8 mouse cellular contexts compared by ENCODE assay signal in genomic region chr5:33935700-33936111, GRCm38 (mm10). TPM values are rescaled to one million over a fixed set of nuclear protein-coding genes. Genes with fewer than 3 reads are reported as not detected.
DNase-seq lines count a peak whose midpoint lies in the region; ATAC-seq and TF ChIP-seq lines count a peak whose summit lies in the region.

No protein-coding gene starts in this region.

- peak overlapping the region; percentile 95 for H3K9ac ChIP-seq in lung, embryonic 16.5 days (ENCODE audit: low read length)

- intact Hi-C loops in left cerebral cortex, adult 2 months (cut with DNase I): loop anchor here (1.0 to 5.0 kb wide), 4 partner anchors 47 to 153 kb away; partner anchors contain the start of genes Gm1673 and Letm1
- intact Hi-C loops in left cerebral cortex, postnatal 4 days (cut with DNase I): no loop called here

- WGBS in hindbrain, embryonic 10.5 days: under 1% methylated on average over 39 of the region's 39 CpGs
- under 1% methylated on average over 39 of the region's 39 CpGs for WGBS in lung, embryonic 16.5 days

- H3K4me1 ChIP-seq in cortical plate, adult 2 months (ENCODE audit: control insufficient read depth, insufficient read depth, low read length): no peaks in the 10 kb centered on the region; the same call in 1 of the 2 replicates
- H3K4me1 ChIP-seq in hindbrain, embryonic 10.5 days (replicated peaks): peaks cover 30% of the 10 kb centered on the region
- H3K4me1 ChIP-seq in lung, embryonic 16.5 days (replicated peaks; ENCODE audit: control insufficient read depth, insufficient read depth, low read length): peaks cover 17% of the 10 kb centered on the region

- TF ChIP-seq CTCF in left cerebral cortex, adult 2 months (IDR thresholded peaks at IDR 0.05): no peak; the same call in 1 of the 2 replicates
- TF ChIP-seq CTCF in cortical plate, adult 2 months (IDR thresholded peaks at IDR 0.05; ENCODE audit: extremely low read depth, insufficient read depth, low read length): no peak

- H3K4me3 ChIP-seq in left cerebral cortex, adult 2 months: peak overlapping the region; percentile 88
- peak overlapping the region; percentile 61 for H3K4me3 ChIP-seq in cortical plate, adult 2 months (ENCODE audit: insufficient read depth, low read length)
- H3K4me3 ChIP-seq in hindbrain, embryonic 10.5 days: peak overlapping the region; percentile 93
- H3K4me3 ChIP-seq in lung, embryonic 16.5 days (ENCODE audit: low read length): peak overlapping the region; percentile 93

- peaks cover 55% of the 10 kb centered on the region for H3K36me3 ChIP-seq in hindbrain, embryonic 10.5 days
- no peaks in the 10 kb centered on the region for H3K36me3 ChIP-seq in lung, embryonic 16.5 days (ENCODE audit: control insufficient read depth, insufficient read depth, low read length)

- peak overlapping the region; percentile 57 for H3K4me2 ChIP-seq in lung, embryonic 16.5 days (ENCODE audit: low read depth, low read length)

- peak overlapping the region; percentile 92 for H3K27ac ChIP-seq in left cerebral cortex, adult 2 months
- H3K27ac ChIP-seq in cortical plate, adult 2 months (ENCODE audit: insufficient read depth, low read length): peak overlapping the region; percentile 74
- peak overlapping the region; percentile 97 for H3K27ac ChIP-seq in hindbrain, embryonic 10.5 days
- peak overlapping the region; percentile 91 for H3K27ac ChIP-seq in lung, embryonic 16.5 days (ENCODE audit: low read length)

- TF ChIP-seq POLR2A in cortical plate, adult 2 months (IDR thresholded peaks at IDR 0.05; ENCODE audit: extremely low read depth, insufficient read depth, low read length): no peak

- peaks cover 21% of the 10 kb centered on the region for H3K9me3 ChIP-seq in hindbrain, embryonic 10.5 days
- H3K9me3 ChIP-seq in lung, embryonic 16.5 days (ENCODE audit: control insufficient read depth, low read length): peaks cover 4% of the 10 kb centered on the region; the same call in 1 of the 2 replicates

- no peak for DNase-seq in left cerebral cortex, adult 2 months (ENCODE audit: extremely low spot score in 1 of 2, low spot score in 2 of 2)
- no peak for DNase-seq in left cerebral cortex, postnatal 4 days
- no peak for DNase-seq in hindbrain, embryonic 10.5 days (ENCODE audit: low spot score)
- no peak for DNase-seq in urinary bladder, postnatal 25 days (ENCODE audit: low spot score)
- no peak for DNase-seq in cerebellum, adult 9-10 months
- no peak for DNase-seq in layer of hippocampus, postnatal 10 days (ENCODE audit: low spot score in 2 of 2)

- ATAC-seq in lung, embryonic 16.5 days (ENCODE audit: low read depth): peak; percentile 56

- H3K27me3 ChIP-seq in hindbrain, embryonic 10.5 days (ENCODE audit: insufficient read depth, poor library complexity, severe bottlenecking): no peaks in the 10 kb centered on the region
- H3K27me3 ChIP-seq in lung, embryonic 16.5 days (ENCODE audit: control insufficient read depth, insufficient read depth, low read depth, low read length): no peaks in the 10 kb centered on the region

RNA-seq across cellular contexts. Expression of gene Nelfa, which starts 0.5 kb away (rescaled TPM):
- total RNA-seq in left cerebral cortex, adult 2 months (2021): 10 to 100 TPM; 20.9 to 23.4 TPM
- 10 to 100 TPM; 23.3 to 24.3 TPM for total RNA-seq in left cerebral cortex, postnatal 4 days (2021)
- 26.2 and 27.1 TPM in 2 replicates for polyA plus RNA-seq in cortical plate, adult 2 months (2012; rRNA removed)
- 75.4 and 84.1 TPM in 2 replicates for polyA plus RNA-seq in hindbrain, embryonic 10.5 days (2016; fragmentation: Nextera tagmentation; extraction: Ambion mirVana)
- 51.5 and 53.3 TPM in 2 replicates for polyA plus RNA-seq in lung, embryonic 16.5 days (2015; fragmentation: Nextera tagmentation; extraction: Ambion mirVana)
- 10 to 100 TPM; 18.6 to 20.1 TPM for total RNA-seq in layer of hippocampus, postnatal 10 days (2021)

RNA-seq across cellular contexts. Expression of gene Gm1673, which starts 47.5 kb away (rescaled TPM):
- total RNA-seq in left cerebral cortex, adult 2 months (2021): 10 to 100 TPM; 77.4 to 86.2 TPM
- 100 to 1,000 TPM; 238 to 239 TPM for total RNA-seq in left cerebral cortex, postnatal 4 days (2021)
- polyA plus RNA-seq in cortical plate, adult 2 months (2012; rRNA removed): 157 and 165 TPM in 2 replicates
- polyA plus RNA-seq in hindbrain, embryonic 10.5 days (2016; fragmentation: Nextera tagmentation; extraction: Ambion mirVana): 258 and 370 TPM in 2 replicates
- 47.1 and 62.2 TPM in 2 replicates for polyA plus RNA-seq in lung, embryonic 16.5 days (2015; fragmentation: Nextera tagmentation; extraction: Ambion mirVana)
- 100 to 1,000 TPM; 127 to 160 TPM for total RNA-seq in layer of hippocampus, postnatal 10 days (2021)
